Mouse (Mus musculus) gastrocnemius, adult 8-10 months (tissue): ENCODE data around the gene Gm2888. TPM values are rescaled to one million over a fixed set of nuclear protein-coding genes. Genes with fewer than 3 reads are reported as not detected.
"Not testable (repeated sequence)": the region's sequence is repeated elsewhere in the genome, so short reads cannot be mapped to it uniquely, and the experiment has no call there.

Experiments used
- DNase-seq, 2 experiments: peaks; one replicate each; pipeline ENCODE4 v3.0.0; 2022; ENCODE audit warnings: low spot score in 2 of 2
- total RNA-seq, 4 experiments: library from RNA; stranded (reverse); gene quantifications; 2 replicates each; pipeline ENCODE4 v1.2.4; 2022

Gm2888 gene
- not detected for total RNA-seq

DNA sequence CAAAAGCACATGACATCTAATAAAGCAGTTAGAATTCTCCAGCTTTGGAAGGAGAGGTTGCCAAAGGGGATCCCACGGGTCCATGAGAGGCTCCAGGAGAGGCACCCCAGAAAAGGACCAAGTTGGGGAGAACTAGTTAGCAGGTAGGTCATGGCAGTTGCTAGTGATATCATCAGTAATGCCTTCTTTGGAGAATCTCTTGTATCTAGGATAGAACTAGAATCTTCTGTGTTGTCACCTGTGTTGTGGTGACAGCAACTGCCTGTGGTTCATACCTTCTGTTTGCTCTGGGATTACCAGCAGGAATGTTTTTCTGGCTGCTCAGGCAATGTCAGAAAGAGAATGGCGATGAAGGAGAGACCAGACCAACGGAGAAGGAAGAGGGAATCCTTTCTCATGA is at the start of gene Gm2888:
Gm2888 (plus strand) TSS at position 301 of the 400 bp plus-strand sequence.
- DNase-seq, result not testable (repeated sequence)

- DNase-seq, result not testable (repeated sequence)
Observed at GRCm38 (mm10) chr14:3048727-3049512, 19.1 kb downstream of the Gm2888 start, which contains the start of gene Gm2897. TSS of gene Gm2897 (plus strand) at chr14:3049285.

DNA sequence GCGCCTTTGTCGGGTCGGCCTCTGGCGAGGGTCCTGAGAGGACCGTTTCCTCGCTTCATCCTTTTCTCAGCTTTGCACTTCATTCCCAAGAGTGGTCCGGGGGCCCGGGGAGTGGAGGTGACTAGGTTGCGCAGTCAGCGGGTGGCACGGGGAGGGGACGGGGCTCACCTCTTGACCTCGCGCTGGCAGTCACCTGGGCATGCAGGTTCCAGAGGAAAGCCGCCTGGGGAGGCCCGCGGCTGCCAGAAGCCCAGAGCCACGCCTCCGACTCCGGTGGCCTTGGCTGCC is 19.7 kb downstream of the Gm2888 start:
- not testable (repeated sequence) for DNase-seq

GRCm38 (mm10) chr14:3050087-3050486 is 20.3 kb downstream of the Gm2888 start:
- DNase-seq, result not testable (repeated sequence)

Other genes with a start within 250 kb of the Gm2888 start
- gene Gm2897, start 19.3 kb downstream of the Gm2888 start, total RNA-seq, result not detected
- gene Gm10340, start 104.0 kb downstream of the Gm2888 start, total RNA-seq, result not detected
- not detected for gene Gm5795, start 158.3 kb downstream of the Gm2888 start, total RNA-seq
- not detected for gene D830030K20Rik, start 178.5 kb downstream of the Gm2888 start, total RNA-seq